Mouse (Mus musculus): ENCODE data around the gene Mup4. TPM values are rescaled to one million over a fixed set of nuclear protein-coding genes. Genes with fewer than 3 reads are reported as not detected.
"Not testable (repeated sequence)": the region's sequence is repeated elsewhere in the genome, so short reads cannot be mapped to it uniquely, and the experiment has no call there.

Mup4 gene
- total RNA-seq (2021): not detected
- long read RNA-seq: 0 reads

DNA sequence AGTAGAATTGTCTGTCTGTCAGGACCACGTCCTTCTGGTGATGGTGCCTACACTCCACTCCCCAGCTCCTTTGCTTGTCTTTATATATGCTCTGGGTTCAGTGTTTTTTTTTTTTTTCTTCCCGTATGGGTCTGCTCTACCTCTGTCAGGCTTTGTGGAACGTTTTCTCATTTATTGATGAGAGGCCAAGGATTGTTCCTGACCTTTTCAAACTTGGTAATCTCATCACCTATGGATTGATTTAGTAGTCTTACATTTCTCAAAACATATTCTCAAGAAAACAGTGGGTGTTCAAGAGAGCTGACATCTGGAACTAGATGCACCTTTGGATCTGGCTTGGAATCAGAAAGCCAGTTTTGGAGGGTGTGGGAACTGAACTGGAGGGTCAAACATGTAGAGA, at the start of gene Mup4:
TSS of gene Mup4 (minus strand) at position 101 of the 400 bp plus-strand sequence.
- no peak for DNase-seq (ENCODE audit: low spot score in 2 of 2)

DNA sequence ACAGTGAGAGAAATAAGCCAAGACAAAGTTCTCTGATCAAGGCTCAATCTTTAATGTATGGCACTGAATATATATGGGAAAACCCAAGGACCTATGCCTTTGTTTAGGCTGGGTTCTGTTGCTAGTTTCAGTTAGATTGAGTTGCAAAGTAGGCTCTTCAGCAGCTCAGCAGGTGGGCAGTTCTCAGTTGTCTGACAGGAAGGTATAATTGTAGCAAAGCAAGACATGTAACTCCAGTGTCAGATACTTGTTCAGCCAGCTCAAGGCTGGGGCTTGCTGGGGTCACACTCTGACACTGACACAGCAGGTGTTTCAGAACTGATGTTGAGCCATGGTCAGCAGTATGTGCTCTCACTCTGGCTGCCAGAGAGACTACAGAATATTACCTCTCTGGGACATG, 37.4 kb upstream of the Mup4 start:
- DNase-seq (ENCODE audit: low spot score in 2 of 2): not testable (repeated sequence)

DNA sequence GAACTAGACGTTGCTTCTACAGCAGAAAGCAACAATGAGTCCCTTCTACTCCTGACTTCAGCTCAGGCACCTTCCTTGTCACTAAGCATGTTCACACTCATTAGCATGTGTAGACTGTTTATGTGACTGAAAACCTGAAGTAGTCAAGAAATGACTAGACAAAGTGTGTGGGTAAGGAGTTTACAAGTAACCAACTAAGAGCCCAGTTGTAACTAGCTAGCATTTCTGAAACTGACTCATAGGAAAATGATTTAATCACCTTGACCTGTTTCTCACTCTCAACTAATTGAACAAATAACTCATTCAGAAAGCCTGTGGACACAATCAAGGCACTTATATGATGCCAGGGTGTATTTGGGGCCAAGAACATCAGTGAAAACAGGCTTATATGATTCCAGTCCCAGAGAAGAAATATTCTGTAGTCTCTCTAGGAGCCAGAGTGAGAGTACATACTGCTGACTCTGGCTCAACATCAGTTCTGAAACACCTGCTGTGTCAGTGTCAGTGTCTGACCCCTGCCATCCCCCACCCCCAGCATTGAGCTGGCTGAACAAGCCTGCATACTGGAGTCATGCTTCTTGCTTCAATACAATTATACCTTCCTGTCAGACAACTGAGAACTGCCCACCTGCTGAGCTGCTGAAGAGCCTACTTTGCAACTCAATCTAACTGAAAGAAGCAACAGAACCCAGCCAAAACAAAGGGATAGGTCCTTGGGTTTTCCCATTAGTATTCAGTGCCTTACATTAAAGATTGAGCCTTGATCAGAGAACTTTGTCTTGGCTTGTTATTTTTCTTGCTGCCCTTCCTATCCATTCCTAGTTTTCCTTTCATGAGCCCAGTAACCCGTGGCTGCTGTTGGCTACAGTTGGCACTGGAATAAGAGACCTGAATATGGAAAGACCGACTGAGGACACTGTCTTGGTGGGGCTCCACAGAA, 3.2 kb upstream of the Mup4 start, which contains the start of gene Mup6:
TSS of gene Mup6 (plus strand) at position 890 of the 940 bp plus-strand sequence.
- no peak for DNase-seq (ENCODE audit: low spot score in 2 of 2)

DNA sequence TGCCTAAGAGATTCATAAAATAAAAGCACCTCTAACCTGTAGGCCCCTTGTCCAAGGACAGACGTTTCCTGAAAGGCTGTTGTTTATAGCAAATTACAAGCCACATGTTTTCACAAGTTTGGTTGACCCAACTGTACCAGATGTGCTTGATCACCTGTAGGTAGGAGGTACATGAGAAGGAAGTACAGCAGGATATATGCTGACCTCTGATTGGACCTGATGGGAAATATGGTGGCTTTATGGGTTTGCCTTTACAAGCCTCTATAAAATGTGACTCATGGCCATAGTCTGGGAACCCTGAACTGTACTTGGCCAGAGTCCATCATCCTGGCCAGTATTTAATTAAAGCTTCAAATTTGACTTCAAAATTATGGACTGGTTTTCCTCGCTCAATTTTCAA, 23.0 kb downstream of the Mup4 start:
- DNase-seq (ENCODE audit: low spot score in 2 of 2): no peak

DNA sequence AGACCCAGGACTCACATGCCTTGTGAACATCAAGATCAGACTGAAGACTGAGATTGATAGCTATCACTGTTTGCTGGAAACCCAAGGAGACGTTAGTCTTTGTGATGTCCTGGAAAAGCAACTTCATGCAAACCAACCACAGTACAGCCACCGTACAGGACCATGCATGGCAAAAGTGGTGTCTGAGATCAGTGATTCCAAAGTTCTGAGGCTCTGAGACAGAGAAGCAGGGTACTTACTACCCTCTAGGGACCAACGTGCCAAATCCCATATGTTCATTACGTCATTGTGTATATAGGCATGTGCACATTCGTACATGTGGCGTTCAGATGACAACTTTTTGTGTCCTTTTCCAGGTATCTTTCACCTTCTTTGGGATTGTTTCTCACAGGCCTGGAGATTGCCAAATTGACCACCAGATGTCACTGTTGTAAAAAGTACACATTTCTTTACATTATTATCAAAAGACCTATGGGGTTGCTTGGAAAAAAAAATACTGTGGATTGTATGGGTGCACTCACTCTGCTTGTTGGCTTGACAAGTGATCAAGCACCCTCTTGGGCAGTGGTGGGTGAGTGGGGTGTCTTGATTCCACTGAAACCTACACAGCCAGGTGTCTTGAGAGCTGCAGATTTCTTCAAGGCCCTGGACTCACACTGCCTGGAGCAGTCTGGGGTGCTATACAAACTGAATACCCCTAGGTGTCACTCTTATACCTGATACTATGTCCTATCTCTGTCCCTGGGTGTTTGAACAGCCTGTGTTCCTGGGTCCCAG, 27.8 kb downstream of the Mup4 start:
- DNase-seq (ENCODE audit: low spot score in 2 of 2): no peak

DNA sequence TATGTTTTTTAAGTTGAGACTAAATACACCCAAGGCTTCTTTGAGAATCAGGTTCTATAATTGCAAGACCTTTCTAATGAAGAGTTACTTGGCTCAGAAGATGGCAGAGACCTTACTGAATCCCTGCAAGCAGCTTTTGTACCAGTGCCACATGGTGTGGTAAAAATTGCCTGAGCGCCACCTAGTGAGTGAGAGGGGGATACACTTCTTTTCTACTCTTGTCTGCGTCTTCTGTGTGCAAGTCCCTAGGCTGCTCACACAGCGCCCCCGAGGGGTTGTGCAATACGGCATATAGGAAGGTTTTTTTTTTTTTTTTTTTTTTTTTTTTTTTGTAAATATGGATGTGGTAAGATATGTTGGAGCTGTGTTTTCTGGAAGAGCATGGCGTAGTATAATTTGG, 32.2 kb downstream of the Mup4 start:
- DNase-seq (ENCODE audit: low spot score in 2 of 2): peak; percentile 70 to 75

DNA sequence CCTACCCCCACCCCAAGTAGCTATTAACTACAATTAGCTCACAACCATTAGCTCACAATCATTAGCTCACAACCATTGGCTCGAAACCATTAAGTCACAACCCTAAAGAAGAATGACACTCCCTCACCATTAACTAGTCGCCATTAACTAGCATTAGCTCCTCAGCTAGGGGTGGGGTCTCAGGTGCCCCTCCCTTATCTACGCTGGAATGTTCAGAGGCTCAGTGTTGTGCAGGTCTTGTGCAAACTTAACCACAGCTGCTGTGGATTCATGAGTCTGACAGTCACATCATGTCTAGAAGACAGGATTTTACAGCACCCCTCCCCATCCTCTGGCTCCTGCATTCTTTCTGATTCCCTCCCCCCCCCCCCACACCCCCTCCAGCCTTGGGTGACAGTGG, 32.8 kb downstream of the Mup4 start:
- DNase-seq (ENCODE audit: low spot score in 2 of 2): no peak

DNA sequence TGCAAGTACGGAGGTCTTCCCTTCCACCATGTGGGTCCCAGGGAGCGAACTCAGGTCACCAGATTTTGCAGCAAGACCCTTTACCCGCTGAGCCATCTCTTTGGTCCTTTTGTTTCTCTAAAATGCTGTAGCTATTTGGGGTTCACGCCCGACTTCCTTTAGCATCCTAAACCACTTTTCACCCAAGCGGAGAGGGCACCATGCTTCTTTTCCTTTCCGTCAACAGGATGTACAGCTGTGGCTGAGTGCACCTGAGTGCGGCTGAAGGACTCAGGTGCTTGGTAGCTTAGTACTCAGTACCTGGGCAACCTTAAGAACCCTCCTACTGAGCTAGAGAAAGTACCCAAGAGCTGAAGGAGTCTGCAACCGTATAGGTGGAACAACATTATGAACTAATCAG, 35.4 kb downstream of the Mup4 start:
- no peak for DNase-seq (ENCODE audit: low spot score in 2 of 2)

DNA sequence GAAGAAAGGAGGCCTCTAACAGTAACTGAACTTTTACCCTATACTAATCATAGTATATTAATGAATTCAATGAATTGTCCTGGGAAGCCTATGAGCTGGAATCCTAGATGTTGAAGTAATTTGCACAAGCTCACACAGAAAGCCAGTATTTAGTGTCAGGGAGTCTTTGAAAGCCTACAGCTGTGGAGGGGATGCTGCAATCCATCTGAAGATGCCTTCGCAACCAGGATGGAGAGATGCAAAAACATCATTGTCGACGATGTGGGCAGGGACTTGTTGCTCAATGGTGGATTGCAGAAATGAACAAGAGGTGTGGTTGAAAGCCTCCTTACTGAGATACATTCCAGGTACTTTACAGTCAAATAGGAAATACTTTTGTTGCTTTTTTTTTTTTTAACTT, 42.5 kb downstream of the Mup4 start:
- no peak for DNase-seq (ENCODE audit: low spot score in 2 of 2)

DNA sequence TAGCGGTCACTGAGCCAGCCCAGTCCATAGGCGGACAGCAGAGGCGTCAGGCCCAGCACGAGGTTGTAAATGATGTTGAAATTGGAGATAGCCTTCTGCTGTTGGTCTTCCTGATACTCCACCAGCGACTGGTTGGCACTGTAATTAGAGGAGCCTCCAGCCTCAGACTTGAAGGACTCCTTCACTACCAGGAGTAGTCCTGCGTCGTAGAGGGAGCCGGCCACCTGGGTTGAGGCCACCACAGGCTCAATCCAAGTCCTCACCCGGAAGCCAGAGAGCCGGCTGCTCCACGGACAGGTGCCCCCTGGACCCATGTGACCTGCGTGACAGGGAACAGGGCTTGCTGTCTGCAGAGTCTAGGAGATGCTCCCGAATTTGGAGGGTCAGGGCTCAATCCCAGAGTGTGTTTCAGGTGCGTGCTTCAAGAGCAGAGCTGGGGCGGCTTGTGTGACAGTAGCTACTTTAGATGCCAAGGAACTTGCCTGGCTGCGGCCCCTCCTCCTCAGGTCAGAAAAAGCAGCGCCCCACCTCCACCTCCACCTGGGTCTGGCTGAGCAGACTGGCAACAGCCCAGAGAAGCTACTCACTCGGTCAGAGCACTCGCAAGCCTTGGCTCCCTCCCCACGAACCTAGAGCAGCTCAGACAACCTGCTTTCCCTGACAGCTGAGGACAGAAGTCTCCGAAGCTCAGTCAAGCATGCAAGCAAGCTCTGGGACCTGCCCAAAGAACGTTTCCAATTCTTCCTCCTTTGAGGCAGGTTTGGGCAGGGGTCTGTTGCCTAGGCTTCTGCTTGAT, 45.7 kb downstream of the Mup4 start, which contains the start of gene Slc46a2:
TSS of gene Slc46a2 (minus strand) at position 449 of the 796 bp plus-strand sequence.
- DNase-seq (ENCODE audit: low spot score in 2 of 2): no peak

DNA sequence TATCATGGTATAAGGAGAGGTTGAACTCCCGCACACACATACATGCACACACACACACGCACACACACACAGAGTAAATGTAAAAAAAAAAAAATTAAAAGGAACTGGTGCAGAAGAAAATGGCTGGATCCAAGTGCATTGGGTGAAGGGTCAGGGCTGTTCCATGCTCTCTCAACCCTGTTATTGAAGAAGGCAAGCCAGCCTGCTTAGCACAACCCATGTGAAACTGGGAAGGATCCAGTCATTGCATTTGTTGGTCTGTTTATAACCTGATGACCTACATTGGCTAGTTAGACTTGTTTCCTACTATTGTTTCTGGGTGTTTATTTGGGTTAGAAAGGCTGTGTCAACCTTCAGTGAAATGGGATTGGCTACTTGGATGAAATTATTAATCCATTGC, 51.7 kb downstream of the Mup4 start:
- no peak for DNase-seq (ENCODE audit: low spot score in 2 of 2)

DNA sequence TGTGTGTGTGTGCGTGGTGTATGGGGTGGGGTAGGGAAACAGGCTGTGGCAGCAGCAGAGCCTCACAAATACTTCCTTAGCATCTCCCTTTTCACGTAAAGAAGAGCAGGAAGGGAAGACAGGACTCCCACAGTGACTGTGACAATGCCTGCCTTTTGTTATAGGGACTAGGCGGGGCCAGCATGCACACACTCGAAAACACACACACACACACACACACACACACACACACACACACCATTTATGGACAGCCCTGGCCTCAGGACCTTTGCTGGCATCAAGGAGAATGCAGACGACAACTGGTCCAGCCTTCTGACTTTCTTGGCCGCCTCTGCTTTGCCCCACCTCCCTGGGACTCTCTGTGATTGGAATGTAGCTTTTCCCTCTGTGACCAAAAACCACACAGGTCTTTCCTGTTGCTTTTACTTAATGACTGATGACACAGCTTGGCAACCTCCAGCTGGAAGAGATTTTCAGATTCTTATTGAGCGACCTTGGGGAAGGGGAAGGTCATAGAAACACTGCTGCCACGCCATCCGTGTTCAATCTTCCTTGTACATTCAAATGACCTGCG, 52.8 kb downstream of the Mup4 start:
- no peak for DNase-seq (ENCODE audit: low spot score in 2 of 2)

DNA sequence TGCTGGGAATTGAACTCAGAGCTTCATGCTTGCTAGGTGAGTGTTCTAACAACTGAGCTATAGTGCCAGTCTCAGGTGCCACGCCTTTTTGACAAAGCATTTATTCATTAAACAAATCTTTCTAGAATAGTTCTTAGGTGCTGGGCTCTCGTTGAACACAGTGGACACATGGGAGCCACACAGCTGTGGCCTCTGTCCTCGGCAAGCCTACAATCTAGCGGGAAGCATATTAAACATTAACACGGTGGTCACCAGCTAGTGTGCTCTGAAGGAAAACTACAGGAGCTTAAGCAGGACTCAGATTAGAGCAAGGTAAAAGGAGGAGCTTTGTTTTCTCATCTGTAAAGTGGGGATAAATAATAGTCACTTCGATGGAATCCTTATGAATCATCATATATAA, 53.4 kb downstream of the Mup4 start:
- DNase-seq (ENCODE audit: low spot score in 2 of 2): no peak

Other genes starting within 250 kb of the Mup4 start
- gene Inip, start 159.1 kb downstream of the Mup4 start, total RNA-seq (2021): 10 to 100 TPM; 21.7 to 22.2 TPM
- 10 to 100 TPM; 55.4 to 59.4 TPM for gene Snx30, start 154.9 kb downstream of the Mup4 start, total RNA-seq (2021)
- gene Slc46a2, start 45.7 kb downstream of the Mup4 start, total RNA-seq (2021): not detected
- not detected for gene Mup6, start 3.6 kb upstream of the Mup4 start, total RNA-seq (2021)
- not detected for gene Mup7, start 109.8 kb upstream of the Mup4 start, total RNA-seq (2021)
- not detected for gene Mup2, start 193.6 kb upstream of the Mup4 start, total RNA-seq (2021)